Mouse (Mus musculus) regulatory T cell (primary cell): ENCODE measurements around the gene Bsph1.
"Not testable (repeated sequence)": the region's sequence is repeated elsewhere in the genome, so short reads cannot be mapped to it uniquely, and the experiment has no call there.

Experiments
- in situ Hi-C: fragments of 300-600 bp; cut with MboI, MseI; formaldehyde crosslinking; loops from one replicate; pipeline ENCODE4 v1.15.1; 2025; ENCODE audit warnings: high pct_unique_total_duplicates

The Bsph1 gene

GRCm38 (mm10) chr7:13450541-13450940 lies at the start of gene Bsph1:
Gene Bsph1, plus strand, starts transcription at chr7:13450841.
- in situ Hi-C loops = not testable (repeated sequence)

GRCm38 (mm10) chr7:13511539-13511938 lies 60.9 kb downstream of the Bsph1 start:
- in situ Hi-C loops = loop anchor here (5.0 kb wide), 1 partner anchor 444 kb away; no protein-coding TSS in a partner anchor
